Mouse (Mus musculus) forebrain, embryonic 15.5 days (tissue): ENCODE measurements around the gene Hpgds. TPM values are rescaled to one million over a fixed set of nuclear protein-coding genes. Genes with fewer than 3 reads are reported as not detected.

ENCODE experiments used
- ATAC-seq: fragments of 200-750 bp; cut with Nextera tagmentation; replicated peaks from 2 replicates; pipeline ENCODE4 v1.8.0; 2017; ENCODE audit warnings: mild to moderate bottlenecking, moderate TSS enrichment, moderate library complexity
- H3K27ac ChIP-seq: fragments of 300-500 bp; sonication (generic); replicated peaks from 2 replicates; pipeline ENCODE4 v1.5.1; 2015; ENCODE audit warnings: mild to moderate bottlenecking, inconsistent platforms
- H3K27me3 ChIP-seq: fragments of 300-500 bp; sonication (generic); 2 replicates; pipeline ENCODE4 v1.6.1; 2015; ENCODE audit warnings: inconsistent platforms
- H3K36me3 ChIP-seq: fragments of 300-500 bp; sonication (generic); 2 replicates; pipeline ENCODE4 v1.6.1; 2015; ENCODE audit warnings: mild to moderate bottlenecking, inconsistent platforms
- H3K4me1 ChIP-seq: fragments of 300-500 bp; sonication (generic); 2 replicates; pipeline ENCODE4 v1.6.1; 2015; ENCODE audit warnings: inconsistent platforms
- H3K4me2 ChIP-seq: fragments of 300-500 bp; sonication (generic); replicated peaks from 2 replicates; pipeline ENCODE4 v1.6.1; 2015; ENCODE audit warnings: mild to moderate bottlenecking, inconsistent platforms
- H3K4me3 ChIP-seq: fragments of 300-500 bp; sonication (generic); 2 replicates; pipeline ENCODE4 v1.5.1; 2015; ENCODE audit warnings: mild to moderate bottlenecking, inconsistent platforms
- H3K9ac ChIP-seq: fragments of 300-500 bp; sonication (generic); replicated peaks from 2 replicates; pipeline ENCODE4 v1.6.1; 2015; ENCODE audit warnings: mild to moderate bottlenecking, inconsistent platforms
- H3K9me3 ChIP-seq: fragments of 300-500 bp; sonication (generic); 2 replicates; pipeline ENCODE4 v1.6.1; 2016; ENCODE audit warnings: inconsistent platforms
- WGBS: fragments of 180-500 bp; shearing (Covaris S2); methylation state at CpG from one replicate; pipeline ENCODE4 v1.1.7; 2015; ENCODE audit warnings: mixed read lengths; 5-methylcytosine and 5-hydroxymethylcytosine counted together
- polyA plus RNA-seq: library from polyadenylated mRNA; unstranded; fragments of >200 nt; fragmentation: Nextera tagmentation; extraction: Ambion mirVana; gene quantifications from 2 replicates; pipeline ENCODE4 v1.2.1, GENCODE M21; 2015

Hpgds gene
- polyA plus RNA-seq: 4.7 and 5.9 TPM in 2 replicates

DNA sequence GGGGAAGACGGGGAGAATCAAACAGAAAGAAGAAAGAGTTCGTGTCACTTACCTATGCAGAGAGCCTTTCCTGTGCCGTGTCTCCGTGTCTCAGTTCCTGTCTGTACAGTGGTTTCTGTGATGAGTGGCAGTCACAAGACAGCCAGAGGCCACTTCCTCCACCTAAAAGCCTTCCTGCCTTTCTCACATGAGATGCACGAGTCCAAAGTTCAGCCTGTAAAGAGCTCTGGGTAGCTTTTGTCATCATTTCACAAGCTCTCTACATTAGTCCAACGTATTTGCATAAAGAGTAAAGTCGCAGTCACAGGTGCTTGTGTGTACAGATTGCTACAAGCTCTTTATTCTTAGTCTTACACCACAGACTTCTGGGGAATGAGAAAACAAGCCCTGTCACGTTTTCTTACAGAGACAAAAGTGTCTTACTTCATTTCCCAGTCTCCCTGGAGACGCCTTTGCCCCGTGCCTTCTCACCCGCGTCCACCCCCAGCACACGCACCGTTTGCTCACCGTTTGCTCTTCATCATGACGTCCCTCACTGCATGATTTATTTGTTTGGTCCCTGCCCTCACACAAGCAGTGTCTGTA, at the start of gene Hpgds:
TSS of gene Hpgds (minus strand) at position 288 of the 585 bp plus-strand sequence.
- H3K9me3 ChIP-seq: no peaks in the 10 kb centered on the region
- no peaks in the 10 kb centered on the region for H3K27me3 ChIP-seq
- H3K4me3 ChIP-seq: no peak within 1 kb of the TSS
- H3K4me1 ChIP-seq: peaks cover 7% of the 10 kb centered on the region; the same call in 1 of the 2 replicates
- H3K36me3 ChIP-seq: no peaks in the 10 kb centered on the region
- no peak within 1 kb of the TSS for H3K4me2 ChIP-seq
- H3K9ac ChIP-seq: no peak within 1 kb of the TSS
- no peak within 1 kb of the TSS for H3K27ac ChIP-seq
- 32% methylated on average over 16 of the region's 16 CpGs for WGBS
- 0 out of 2 replicates have a peak, but pooled peaks have one; percentile 32 for ATAC-seq

DNA sequence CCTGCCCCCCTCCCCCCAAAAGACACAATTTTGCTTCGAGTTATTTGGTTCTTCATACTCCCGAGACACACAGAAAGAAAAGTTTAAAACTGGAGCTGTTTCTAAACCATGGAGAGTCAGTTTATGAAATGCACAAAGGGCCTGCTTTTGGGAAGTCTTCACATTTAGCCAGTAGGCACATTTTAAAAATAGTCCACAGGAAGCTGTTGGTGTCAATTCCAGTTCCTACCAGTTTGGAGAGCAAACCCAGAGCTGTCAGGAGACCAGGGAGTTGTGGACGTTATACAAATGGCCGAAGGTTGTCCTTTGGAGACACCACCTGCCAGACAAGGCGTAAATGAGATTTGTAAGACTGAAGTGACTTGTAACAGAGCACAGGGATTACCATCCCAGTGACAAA, 20.3 kb upstream of the Hpgds start:
- no peak for ATAC-seq
- H3K27me3 ChIP-seq: no peaks in the 10 kb centered on the region
- WGBS: 70% methylated on average over 5 of the region's 5 CpGs

DNA sequence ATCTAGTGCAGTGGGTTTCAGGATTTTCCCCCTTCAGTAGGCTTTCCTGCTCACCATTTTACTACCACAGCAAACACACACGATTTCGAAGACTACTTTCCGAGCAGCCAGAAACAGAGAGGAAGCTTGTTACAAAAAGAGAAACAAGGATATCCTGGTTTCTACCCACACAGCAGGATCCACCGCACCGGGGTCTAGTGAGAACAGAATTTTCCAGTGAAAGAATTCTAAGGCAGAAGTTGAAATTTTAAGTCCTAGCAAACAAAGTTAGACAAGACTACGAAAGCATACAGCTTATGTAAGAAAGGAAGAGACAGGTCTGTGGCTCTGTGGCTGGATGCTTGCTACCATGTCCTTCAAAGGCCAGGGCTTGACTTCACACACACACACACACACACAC, 19.4 kb upstream of the Hpgds start:
- no peaks in the 10 kb centered on the region for H3K36me3 ChIP-seq
- 87% methylated on average over 6 of the region's 6 CpGs for WGBS

More for the DNA sequence above, 20.3 kb upstream of the Hpgds start:
- Histone ChIP-seq H3K27ac (no peak overlapping the region), H3K4me2 (no peak overlapping the region), H3K36me3 (no peaks in the 10 kb centered on the region), H3K4me3 (no peak overlapping the region), H3K4me1 (no peaks in the 10 kb centered on the region), H3K9ac (no peak overlapping the region), H3K9me3 (no peaks in the 10 kb centered on the region)

DNA sequence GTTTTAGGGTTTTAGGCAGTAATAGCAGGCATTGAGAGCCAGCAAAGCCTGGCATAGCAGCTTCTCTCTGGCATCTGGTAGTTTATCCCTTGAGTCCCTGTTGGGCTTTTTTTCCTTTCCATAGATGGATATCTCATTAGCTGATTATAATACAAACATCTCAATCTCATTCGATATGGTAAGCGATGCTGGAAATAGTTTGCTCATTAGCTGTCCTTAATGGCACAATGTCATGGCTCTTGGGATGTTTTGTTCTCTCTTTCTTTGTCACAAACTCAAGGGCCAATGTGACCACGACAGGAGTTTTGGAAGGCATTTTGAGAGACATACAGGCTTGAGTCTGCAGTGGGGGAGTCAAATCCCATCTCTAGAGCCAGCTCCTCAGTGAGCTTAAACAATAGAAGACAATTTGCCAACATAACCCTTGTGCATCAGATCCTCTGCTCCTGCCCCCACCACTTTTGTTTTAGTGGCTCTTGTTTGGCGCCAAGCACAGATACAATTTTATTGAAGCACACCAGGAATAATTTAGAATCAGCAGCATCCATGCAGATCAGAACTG, 14.8 kb upstream of the Hpgds start:
- Histone ChIP-seq H3K9ac (no peak overlapping the region), H3K27ac (no peak overlapping the region), H3K4me2 (no peak overlapping the region), H3K9me3 (no peaks in the 10 kb centered on the region), H3K4me1 (no peaks in the 10 kb centered on the region), H3K4me3 (no peak overlapping the region), H3K36me3 (no peaks in the 10 kb centered on the region), H3K27me3 (no peaks in the 10 kb centered on the region)
- 33% methylated on average over 4 of the region's 4 CpGs for WGBS
- no peak for ATAC-seq

More for the DNA sequence above, 19.4 kb upstream of the Hpgds start:
- H3K9ac ChIP-seq: no peak overlapping the region
- H3K4me3 ChIP-seq: no peak overlapping the region
- no peaks in the 10 kb centered on the region for H3K27me3 ChIP-seq
- H3K4me1 ChIP-seq: no peaks in the 10 kb centered on the region
- no peaks in the 10 kb centered on the region for H3K9me3 ChIP-seq
- H3K27ac ChIP-seq: no peak overlapping the region
- ATAC-seq: no peak
- no peak overlapping the region for H3K4me2 ChIP-seq

DNA sequence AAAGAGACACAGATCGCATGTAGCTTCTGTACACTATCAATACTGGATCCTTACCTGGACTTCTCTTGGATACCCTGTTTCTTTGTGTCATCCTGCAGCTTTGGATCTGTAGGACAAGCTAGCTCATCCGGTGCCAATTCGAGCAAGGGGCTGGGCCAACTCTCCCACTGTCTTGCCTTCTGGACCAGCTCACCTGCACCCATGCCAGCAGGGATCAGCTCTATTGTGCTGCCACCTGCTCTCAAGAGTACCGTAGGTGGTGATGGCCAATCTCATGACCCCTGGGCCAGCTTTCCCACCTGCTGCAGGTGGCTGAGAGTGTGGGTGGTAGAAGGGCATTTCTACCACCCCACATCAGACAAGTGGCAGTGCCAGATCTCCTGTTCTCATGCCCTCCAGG, 12.3 kb upstream of the Hpgds start:
- H3K4me3 ChIP-seq: no peak overlapping the region
- no peak overlapping the region for H3K4me2 ChIP-seq
- H3K4me1 ChIP-seq: no peaks in the 10 kb centered on the region
- no peak for ATAC-seq
- H3K9ac ChIP-seq: no peak overlapping the region
- no peaks in the 10 kb centered on the region for H3K9me3 ChIP-seq
- H3K36me3 ChIP-seq: no peaks in the 10 kb centered on the region
- H3K27me3 ChIP-seq: no peaks in the 10 kb centered on the region
- no peak overlapping the region for H3K27ac ChIP-seq
- 94% methylated on average over 4 of the region's 4 CpGs for WGBS

DNA sequence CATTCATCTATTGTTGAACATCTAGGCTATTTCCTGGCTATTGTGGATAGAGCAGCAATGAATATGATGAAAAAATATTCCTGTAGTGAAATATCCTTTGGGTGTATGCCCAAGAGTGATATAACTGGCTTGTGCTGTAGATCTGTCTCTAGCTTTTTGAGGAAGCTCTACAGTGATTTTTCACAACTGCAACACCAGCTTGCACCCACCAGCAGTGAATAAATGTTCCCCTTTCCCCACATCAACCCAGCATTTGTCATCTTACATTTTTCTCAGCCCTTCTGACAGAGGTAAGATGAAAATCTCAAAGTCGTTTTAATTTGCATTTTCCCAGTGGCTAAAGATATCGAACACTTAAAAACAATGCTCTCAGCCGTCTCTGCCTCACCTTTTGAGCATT, 8.9 kb upstream of the Hpgds start:
- H3K9me3 ChIP-seq: no peaks in the 10 kb centered on the region
- no peaks in the 10 kb centered on the region for H3K27me3 ChIP-seq
- WGBS: 85% methylated on average over 3 of the region's 3 CpGs
- no peaks in the 10 kb centered on the region for H3K4me1 ChIP-seq
- H3K27ac ChIP-seq: no peak overlapping the region
- no peak overlapping the region for H3K4me3 ChIP-seq
- no peak overlapping the region for H3K9ac ChIP-seq
- no peaks in the 10 kb centered on the region for H3K36me3 ChIP-seq
- no peak for ATAC-seq
- H3K4me2 ChIP-seq: no peak overlapping the region

DNA sequence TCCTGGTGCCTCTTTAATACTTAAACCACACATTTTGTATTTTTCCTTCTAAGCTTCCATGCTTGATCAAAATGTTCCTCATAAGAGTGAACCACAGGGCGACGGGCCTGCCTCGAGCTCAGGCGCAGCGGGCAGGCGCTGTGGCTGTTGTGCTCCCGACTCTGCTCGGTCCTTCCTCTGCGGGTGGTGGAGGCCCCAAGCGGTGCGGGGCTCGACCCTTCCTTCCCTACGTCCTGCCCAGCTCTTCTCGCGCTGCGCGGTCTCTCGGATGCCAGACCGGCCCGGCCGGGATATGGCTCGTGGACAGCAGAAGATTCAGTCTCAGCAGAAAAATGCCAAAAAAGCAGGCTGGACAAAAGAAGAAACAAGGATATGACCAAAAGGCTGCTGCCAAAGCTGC, 6.0 kb upstream of the Hpgds start:
- 10% methylated on average over 22 of the region's 22 CpGs for WGBS
- Histone ChIP-seq H3K9me3 (no peaks in the 10 kb centered on the region), H3K27ac (no peak overlapping the region), H3K4me2 (peak overlapping the region; percentile 33), H3K4me3 (0 out of 2 replicates have a peak overlapping the region, but pooled peaks have one; percentile 17), H3K9ac (no peak overlapping the region), H3K27me3 (no peaks in the 10 kb centered on the region), H3K4me1 (no peaks in the 10 kb centered on the region), H3K36me3 (no peaks in the 10 kb centered on the region)
- ATAC-seq: no peak

DNA sequence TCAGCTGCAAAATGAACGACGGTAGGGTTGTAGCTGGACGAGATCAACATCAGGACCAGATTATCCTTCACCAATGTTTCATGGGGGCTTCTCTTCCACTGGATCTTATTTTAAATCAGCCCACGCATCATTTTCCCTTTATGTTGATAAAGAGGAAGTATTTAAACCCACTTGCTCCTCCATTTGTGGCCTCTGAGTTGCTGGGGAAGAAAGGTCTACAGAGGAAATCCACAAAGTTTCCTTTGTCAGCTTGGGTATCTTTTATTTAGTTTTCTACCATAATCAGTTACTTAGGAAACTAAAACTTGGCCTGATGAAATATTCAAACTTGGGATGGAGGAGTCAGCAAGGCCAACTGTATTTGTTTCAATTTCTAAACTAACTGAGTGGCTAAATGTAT, 1.7 kb upstream of the Hpgds start:
- Histone ChIP-seq H3K9me3 (no peaks in the 10 kb centered on the region), H3K4me2 (no peak overlapping the region), H3K4me3 (no peak overlapping the region), H3K27me3 (no peaks in the 10 kb centered on the region), H3K9ac (no peak overlapping the region), H3K36me3 (no peaks in the 10 kb centered on the region), H3K27ac (no peak overlapping the region), H3K4me1 (peaks cover 7% of the 10 kb centered on the region; the same call in 1 of the 2 replicates)
- 95% methylated on average over 4 of the region's 4 CpGs for WGBS
- ATAC-seq: no peak

DNA sequence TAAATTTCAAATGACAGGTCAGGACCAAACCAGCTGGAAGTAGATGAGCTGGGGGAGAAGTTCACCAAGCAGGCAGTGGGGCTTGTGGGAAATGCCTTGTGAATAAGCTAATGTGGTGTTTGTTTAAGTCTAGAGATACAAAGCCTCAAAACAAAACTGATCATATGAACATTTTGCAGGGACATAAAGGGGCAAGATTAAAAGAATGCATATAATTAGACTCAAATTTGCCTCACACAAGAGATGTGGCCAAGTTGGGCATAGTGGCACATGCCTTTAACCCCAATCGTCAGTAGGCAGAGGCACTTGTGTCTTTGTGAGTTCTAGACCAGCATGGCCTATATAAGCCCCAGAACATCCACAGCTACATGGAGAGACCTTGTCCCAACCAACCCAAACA, 2.4 kb downstream of the Hpgds start:
- Histone ChIP-seq H3K9me3 (no peaks in the 10 kb centered on the region), H3K27me3 (no peaks in the 10 kb centered on the region), H3K27ac (no peak overlapping the region), H3K4me3 (no peak overlapping the region), H3K9ac (no peak overlapping the region), H3K4me2 (no peak overlapping the region), H3K36me3 (no peaks in the 10 kb centered on the region), H3K4me1 (peaks cover 16% of the 10 kb centered on the region)
- no peak for ATAC-seq
- WGBS: 74% methylated on average over 1 of the region's 1 CpGs

DNA sequence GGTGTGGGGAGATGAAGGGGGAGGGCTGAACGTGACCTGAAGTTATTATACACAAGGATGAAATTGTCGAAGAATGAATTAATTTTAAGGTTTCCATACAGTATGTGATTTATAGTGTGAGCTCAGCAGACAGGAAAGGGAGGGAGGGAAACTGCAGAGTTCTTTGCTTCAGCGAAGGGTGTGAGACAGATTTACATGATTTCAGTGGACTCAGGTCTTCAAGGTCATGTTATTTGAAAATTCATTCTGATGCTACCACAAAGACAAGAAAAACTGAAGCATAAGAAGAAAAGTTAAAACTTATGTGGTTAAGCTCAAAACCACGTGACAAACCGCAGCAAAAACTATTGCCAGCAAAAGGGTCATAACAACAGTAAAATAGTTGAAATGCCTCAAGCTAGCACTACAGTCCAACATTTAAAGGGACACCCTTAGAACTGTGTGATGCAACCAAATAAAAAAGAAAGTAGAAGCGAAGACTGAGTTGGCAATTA, 3.9 kb downstream of the Hpgds start:
- Histone ChIP-seq H3K36me3 (no peaks in the 10 kb centered on the region), H3K27me3 (no peaks in the 10 kb centered on the region), H3K4me1 (peaks cover 16% of the 10 kb centered on the region), H3K9ac (no peak overlapping the region), H3K4me3 (no peak overlapping the region), H3K27ac (no peak overlapping the region), H3K9me3 (no peaks in the 10 kb centered on the region), H3K4me2 (no peak overlapping the region)
- ATAC-seq: no peak
- WGBS: 52% methylated on average over 6 of the region's 6 CpGs

DNA sequence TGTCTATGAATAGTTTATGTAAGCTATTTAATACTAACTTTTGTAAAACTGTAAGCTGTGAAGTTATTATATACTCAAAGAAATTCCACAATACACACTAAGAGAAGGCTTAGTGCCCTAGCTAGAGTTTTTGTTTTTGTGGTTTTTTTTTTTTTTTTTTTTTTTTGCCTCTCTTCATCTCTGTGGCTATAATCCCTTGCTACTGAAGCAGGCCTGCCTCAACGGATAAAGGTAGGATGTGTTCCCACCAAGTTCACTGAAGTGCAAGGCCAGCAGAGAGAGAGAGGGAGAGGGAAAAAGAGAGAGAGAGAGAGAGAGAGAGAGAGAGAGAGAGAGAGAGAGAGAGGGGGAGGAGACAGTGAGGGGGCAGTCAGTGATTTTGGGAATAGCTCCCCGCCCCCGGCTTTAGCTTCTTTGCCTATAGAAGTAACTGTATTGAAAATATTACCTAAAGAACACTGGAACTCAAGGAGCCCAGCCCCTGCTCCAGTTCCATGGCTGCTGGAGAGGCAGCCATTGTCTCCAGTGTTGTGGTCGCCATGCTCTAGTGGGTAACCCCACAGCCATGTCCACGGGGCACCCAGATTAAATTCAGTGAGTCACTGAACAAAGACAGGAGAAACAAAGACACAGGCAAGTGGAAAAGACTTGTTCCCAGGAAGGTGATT, 4.5 kb downstream of the Hpgds start:
- H3K36me3 ChIP-seq: no peaks in the 10 kb centered on the region
- H3K4me2 ChIP-seq: no peak overlapping the region
- peaks cover 16% of the 10 kb centered on the region for H3K4me1 ChIP-seq
- no peaks in the 10 kb centered on the region for H3K9me3 ChIP-seq
- H3K27me3 ChIP-seq: no peaks in the 10 kb centered on the region
- no peak overlapping the region for H3K27ac ChIP-seq
- H3K4me3 ChIP-seq: no peak overlapping the region
- no peak for ATAC-seq
- H3K9ac ChIP-seq: no peak overlapping the region
- 25% methylated on average over 5 of the region's 5 CpGs for WGBS

DNA sequence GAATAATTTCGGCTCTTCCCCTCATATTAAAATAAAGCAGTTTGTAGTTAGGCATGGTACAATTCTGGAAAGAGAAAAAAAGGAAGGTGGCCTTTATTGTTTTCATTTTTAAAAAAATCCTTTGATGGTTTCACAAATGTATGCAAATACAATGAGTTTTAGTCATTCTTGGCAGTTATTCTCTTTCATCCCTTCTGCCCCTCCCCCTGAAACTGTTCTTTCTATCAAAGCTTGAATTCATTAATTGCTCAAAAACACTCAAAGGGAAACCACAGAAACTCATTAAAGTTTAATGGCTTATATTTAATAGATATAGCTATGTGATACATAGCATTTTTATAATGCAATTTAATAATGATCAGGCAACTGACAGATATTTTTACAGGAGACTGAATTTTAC, 6.5 kb downstream of the Hpgds start:
- H3K27ac ChIP-seq: no peak overlapping the region
- H3K27me3 ChIP-seq: no peaks in the 10 kb centered on the region
- no peaks in the 10 kb centered on the region for H3K36me3 ChIP-seq
- H3K4me3 ChIP-seq: no peak overlapping the region
- WGBS: 32% methylated on average over 1 of the region's 1 CpGs
- no peak overlapping the region for H3K9ac ChIP-seq
- no peaks in the 10 kb centered on the region for H3K9me3 ChIP-seq
- peaks cover 9% of the 10 kb centered on the region for H3K4me1 ChIP-seq
- ATAC-seq: no peak; the same call in 1 of the 2 replicates
- no peak overlapping the region for H3K4me2 ChIP-seq
